Mouse (Mus musculus) brain, embryonic 14.5 days (tissue): ENCODE data around the gene Il20.

Experiments used
- CTCF ChIP-seq: fragments of 200-500 bp; IDR thresholded peaks from 2 replicates; pipeline ENCODE4 v1.5.1; 2012; ENCODE audit warnings: inconsistent platforms, mild to moderate bottlenecking, moderate library complexity, borderline replicate concordance; ENCODE audit not compliant: insufficient read depth, insufficient read length; ENCODE audit errors: extremely low read depth
- POLR2A ChIP-seq: fragments of 200-500 bp; IDR thresholded peaks from 2 replicates; pipeline ENCODE4 v1.6.1; 2012; ENCODE audit warnings: mild to moderate bottlenecking, inconsistent platforms, borderline replicate concordance; ENCODE audit not compliant: poor library complexity, insufficient read depth, insufficient read length, severe bottlenecking; ENCODE audit errors: extremely low read depth

DNA sequence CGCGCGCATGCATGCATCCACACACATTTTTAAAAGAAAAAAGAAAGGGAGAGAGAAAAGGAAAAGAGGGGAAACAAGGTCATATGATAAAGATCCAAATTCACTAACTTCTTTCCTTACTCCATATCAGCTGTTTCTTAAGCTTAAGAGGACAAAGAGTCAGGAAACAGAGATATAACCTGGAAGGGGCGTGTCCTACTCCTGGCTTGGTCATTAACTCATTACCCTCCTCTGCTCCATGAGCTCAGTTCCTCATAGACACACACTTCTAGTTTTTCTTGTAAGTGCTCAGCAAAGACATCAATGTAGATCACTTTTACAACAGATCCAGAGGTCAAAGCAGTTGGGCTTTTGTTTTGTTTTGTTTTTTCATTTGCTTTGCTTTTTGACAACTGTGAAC lies 25.9 kb upstream of the Il20 start:
- TF ChIP-seq CTCF (no peak), POLR2A (no peak)
